Mouse (Mus musculus): ENCODE results near the gene Vwa3b. TPM values are rescaled to one million over a fixed set of nuclear protein-coding genes. Genes with fewer than 3 reads are reported as not detected.

Gene Vwa3b
- polyA plus RNA-seq, 1 experiment: not detected

DNA sequence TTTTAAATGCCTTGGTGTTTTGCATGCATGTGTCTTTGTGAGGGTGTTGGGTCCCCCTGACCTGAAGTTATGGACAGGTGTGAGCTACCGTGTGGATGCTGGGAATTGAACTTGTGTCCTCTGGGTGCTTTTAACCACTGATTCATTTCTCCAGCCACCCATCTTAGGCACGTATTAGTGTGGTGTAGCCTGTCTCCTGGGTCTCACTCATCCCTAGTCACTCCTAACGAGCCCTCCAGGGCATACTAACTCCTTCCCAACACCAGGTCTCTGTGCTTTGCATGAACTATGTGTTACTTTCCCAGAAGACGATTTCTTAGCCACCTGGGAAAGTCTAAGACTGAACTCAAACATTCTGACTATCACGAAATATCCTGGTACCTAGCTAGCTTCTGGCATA, 153.5 kb downstream of the Vwa3b start:
- Histone ChIP-seq H3ac (ENCODE audit: control insufficient read depth, insufficient read length) (no peak overlapping the region), H3K27me3 (ENCODE audit: control insufficient read depth, insufficient read depth, insufficient read length) (no peaks in the 10 kb centered on the region), H3K79me2 (ENCODE audit: control insufficient read depth, insufficient read depth) (no peaks in the 10 kb centered on the region), H3K4me2 (ENCODE audit: low read depth) (no peak overlapping the region), H3K4me3 (no peak overlapping the region), H3K36me3 (ENCODE audit: control insufficient read depth, insufficient read depth) (no peaks in the 10 kb centered on the region)
- no peak for TF ChIP-seq CEBPB (IDR thresholded peaks at IDR 0.05; ENCODE audit: insufficient read depth, poor library complexity, severe bottlenecking)
- TF ChIP-seq TCF12 (IDR thresholded peaks at IDR 0.05; ENCODE audit: insufficient read depth, poor library complexity, severe bottlenecking): no peak
- TF ChIP-seq TCF3 (IDR thresholded peaks at IDR 0.05; ENCODE audit: insufficient read length, low read depth): no peak
- no peak for TF ChIP-seq E2F4 (IDR thresholded peaks at IDR 0.05; ENCODE audit: insufficient read depth)
- TF ChIP-seq REST (IDR thresholded peaks at IDR 0.05; ENCODE audit: insufficient read depth, insufficient read length): no peak
- TF ChIP-seq SRF (IDR thresholded peaks at IDR 0.05; ENCODE audit: control insufficient read depth, insufficient read length, low read depth): no peak
- TF ChIP-seq POLR2AphosphoS2 (IDR thresholded peaks at IDR 0.05; ENCODE audit: insufficient read length, low read depth): no peak
- TF ChIP-seq MYOD1 (IDR thresholded peaks at IDR 0.05; ENCODE audit: control insufficient read depth in 1 of 3, insufficient read length in 2 of 3, low read depth in 2 of 3): no peak
- no peak for TF ChIP-seq MAX (IDR thresholded peaks at IDR 0.05; ENCODE audit: low read depth)

DNA sequence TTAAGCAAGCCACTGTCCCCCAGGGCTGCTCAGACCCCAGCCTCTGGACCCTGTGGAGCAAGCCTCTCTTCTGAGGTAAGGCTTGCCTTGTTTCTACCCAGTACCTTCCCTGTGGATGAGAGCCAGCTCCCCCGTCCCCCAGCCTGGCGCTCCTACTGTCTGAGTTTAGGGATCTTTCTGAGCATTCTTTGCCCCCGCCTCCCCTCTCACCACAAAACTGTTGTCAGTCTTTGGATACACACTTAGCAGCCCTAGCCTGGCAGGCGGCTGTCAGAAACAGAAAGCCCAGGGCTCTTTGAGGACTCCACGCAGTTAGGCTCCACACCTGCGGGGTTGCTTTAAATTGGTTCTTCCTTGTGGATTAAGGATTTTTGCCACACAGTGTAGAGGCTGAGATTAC, 160.7 kb downstream of the Vwa3b start:
- Histone ChIP-seq H3K36me3 (ENCODE audit: control insufficient read depth, insufficient read depth) (no peaks in the 10 kb centered on the region), H3ac (ENCODE audit: control insufficient read depth, insufficient read length) (no peak overlapping the region), H3K4me2 (ENCODE audit: low read depth) (no peak overlapping the region), H3K4me3 (no peak overlapping the region), H3K79me2 (ENCODE audit: control insufficient read depth, insufficient read depth) (no peaks in the 10 kb centered on the region), H3K27me3 (ENCODE audit: control insufficient read depth, insufficient read depth, insufficient read length) (no peaks in the 10 kb centered on the region)
- TF ChIP-seq REST (IDR thresholded peaks at IDR 0.05; ENCODE audit: insufficient read depth, insufficient read length) (no peak), MYOD1 (IDR thresholded peaks at IDR 0.05; ENCODE audit: control insufficient read depth in 1 of 3, insufficient read length in 2 of 3, low read depth in 2 of 3) (no peak), TCF3 (IDR thresholded peaks at IDR 0.05; ENCODE audit: insufficient read length, low read depth) (no peak), TCF12 (IDR thresholded peaks at IDR 0.05; ENCODE audit: insufficient read depth, poor library complexity, severe bottlenecking) (no peak), SRF (IDR thresholded peaks at IDR 0.05; ENCODE audit: control insufficient read depth, insufficient read length, low read depth) (no peak), MAX (IDR thresholded peaks at IDR 0.05; ENCODE audit: low read depth) (no peak), CEBPB (IDR thresholded peaks at IDR 0.05; ENCODE audit: insufficient read depth, poor library complexity, severe bottlenecking) (no peak), POLR2AphosphoS2 (IDR thresholded peaks at IDR 0.05; ENCODE audit: insufficient read length, low read depth) (no peak), E2F4 (IDR thresholded peaks at IDR 0.05; ENCODE audit: insufficient read depth) (no peak), MYOG (IDR thresholded peaks at IDR 0.05; ENCODE audit: control insufficient read depth in 1 of 3, insufficient read depth in 1 of 3, insufficient read length in 2 of 3, low read depth in 2 of 3) (no peak), POLR2A (IDR thresholded peaks at IDR 0.05; ENCODE audit: insufficient read length, low read depth) (no peak), USF1 (IDR thresholded peaks at IDR 0.05; ENCODE audit: low read depth) (no peak)

- Histone ChIP-seq H3K36me3 (ENCODE audit: control insufficient read depth, insufficient read depth) (no peaks in the 10 kb centered on the region), H3K27me3 (ENCODE audit: control insufficient read depth, insufficient read depth, insufficient read length) (no peaks in the 10 kb centered on the region), H3K4me2 (ENCODE audit: low read depth) (no peak overlapping the region), H3K4me3 (no peak overlapping the region), H3K79me2 (ENCODE audit: control insufficient read depth, insufficient read depth) (no peaks in the 10 kb centered on the region), H3ac (ENCODE audit: control insufficient read depth, insufficient read length) (no peak overlapping the region)
- no peak for TF ChIP-seq E2F4 (IDR thresholded peaks at IDR 0.05; ENCODE audit: insufficient read depth)
- TF ChIP-seq TCF3 (IDR thresholded peaks at IDR 0.05; ENCODE audit: insufficient read length, low read depth): no peak
- TF ChIP-seq POLR2A (IDR thresholded peaks at IDR 0.05; ENCODE audit: insufficient read length, low read depth): no peak
- no peak for TF ChIP-seq SRF (IDR thresholded peaks at IDR 0.05; ENCODE audit: control insufficient read depth, insufficient read length, low read depth)
- TF ChIP-seq USF1 (IDR thresholded peaks at IDR 0.05; ENCODE audit: low read depth): no peak
- TF ChIP-seq MAX (IDR thresholded peaks at IDR 0.05; ENCODE audit: low read depth): no peak
- no peak for TF ChIP-seq MYOG (IDR thresholded peaks at IDR 0.05; ENCODE audit: control insufficient read depth in 1 of 3, insufficient read depth in 1 of 3, insufficient read length in 2 of 3, low read depth in 2 of 3)
- no peak for TF ChIP-seq REST (IDR thresholded peaks at IDR 0.05; ENCODE audit: insufficient read depth, insufficient read length)
- TF ChIP-seq CEBPB (IDR thresholded peaks at IDR 0.05; ENCODE audit: insufficient read depth, poor library complexity, severe bottlenecking): no peak
- TF ChIP-seq MYOD1 (IDR thresholded peaks at IDR 0.05; ENCODE audit: control insufficient read depth in 1 of 3, insufficient read length in 2 of 3, low read depth in 2 of 3): no peak
- no peak for TF ChIP-seq TCF12 (IDR thresholded peaks at IDR 0.05; ENCODE audit: insufficient read depth, poor library complexity, severe bottlenecking)
- no peak for TF ChIP-seq POLR2AphosphoS2 (IDR thresholded peaks at IDR 0.05; ENCODE audit: insufficient read length, low read depth)
Observed at GRCm38 (mm10) chr1:37194607-37195006, 168.2 kb downstream of the Vwa3b start.

- H3ac ChIP-seq (ENCODE audit: control insufficient read depth, insufficient read length): no peak overlapping the region
Observed at GRCm38 (mm10) chr1:37201406-37201805, 175.0 kb downstream of the Vwa3b start.

More at GRCm38 (mm10) chr1:37201406-37201805, 175.0 kb downstream of the Vwa3b start:
- H3K4me3 ChIP-seq: no peak overlapping the region
- no peaks in the 10 kb centered on the region for H3K27me3 ChIP-seq (ENCODE audit: control insufficient read depth, insufficient read depth, insufficient read length)
- no peak for TF ChIP-seq POLR2A (IDR thresholded peaks at IDR 0.05; ENCODE audit: insufficient read length, low read depth)
- no peak for TF ChIP-seq MAX (IDR thresholded peaks at IDR 0.05; ENCODE audit: low read depth)
- TF ChIP-seq REST (IDR thresholded peaks at IDR 0.05; ENCODE audit: insufficient read depth, insufficient read length): no peak
- TF ChIP-seq POLR2AphosphoS2 (IDR thresholded peaks at IDR 0.05; ENCODE audit: insufficient read length, low read depth): no peak
- no peak for TF ChIP-seq MYOD1 (IDR thresholded peaks at IDR 0.05; ENCODE audit: control insufficient read depth in 1 of 3, insufficient read length in 2 of 3, low read depth in 2 of 3)
- TF ChIP-seq USF1 (IDR thresholded peaks at IDR 0.05; ENCODE audit: low read depth): no peak
- TF ChIP-seq CEBPB (IDR thresholded peaks at IDR 0.05; ENCODE audit: insufficient read depth, poor library complexity, severe bottlenecking): no peak
- no peak for TF ChIP-seq MYOG (IDR thresholded peaks at IDR 0.05; ENCODE audit: control insufficient read depth in 1 of 3, insufficient read depth in 1 of 3, insufficient read length in 2 of 3, low read depth in 2 of 3)
- no peak for TF ChIP-seq TCF3 (IDR thresholded peaks at IDR 0.05; ENCODE audit: insufficient read length, low read depth)
- no peak for TF ChIP-seq TCF12 (IDR thresholded peaks at IDR 0.05; ENCODE audit: insufficient read depth, poor library complexity, severe bottlenecking)
- no peak for TF ChIP-seq E2F4 (IDR thresholded peaks at IDR 0.05; ENCODE audit: insufficient read depth)
- TF ChIP-seq SRF (IDR thresholded peaks at IDR 0.05; ENCODE audit: control insufficient read depth, insufficient read length, low read depth): no peak
- no peak overlapping the region for H3K4me2 ChIP-seq (ENCODE audit: low read depth)
- H3K36me3 ChIP-seq (ENCODE audit: control insufficient read depth, insufficient read depth): no peaks in the 10 kb centered on the region
- H3K79me2 ChIP-seq (ENCODE audit: control insufficient read depth, insufficient read depth): no peaks in the 10 kb centered on the region

All from myocyte (in vitro differentiated cells).